Mouse (Mus musculus) cerebellum, adult 11 months (tissue): ENCODE results near the gene Chd9.
"Not testable (repeated sequence)": the region's sequence is repeated elsewhere in the genome, so short reads cannot be mapped to it uniquely, and the experiment has no call there.

Experiments used
- DNase-seq: peaks from one replicate; pipeline ENCODE4 v3.0.0; 2022

Chd9 gene

DNA sequence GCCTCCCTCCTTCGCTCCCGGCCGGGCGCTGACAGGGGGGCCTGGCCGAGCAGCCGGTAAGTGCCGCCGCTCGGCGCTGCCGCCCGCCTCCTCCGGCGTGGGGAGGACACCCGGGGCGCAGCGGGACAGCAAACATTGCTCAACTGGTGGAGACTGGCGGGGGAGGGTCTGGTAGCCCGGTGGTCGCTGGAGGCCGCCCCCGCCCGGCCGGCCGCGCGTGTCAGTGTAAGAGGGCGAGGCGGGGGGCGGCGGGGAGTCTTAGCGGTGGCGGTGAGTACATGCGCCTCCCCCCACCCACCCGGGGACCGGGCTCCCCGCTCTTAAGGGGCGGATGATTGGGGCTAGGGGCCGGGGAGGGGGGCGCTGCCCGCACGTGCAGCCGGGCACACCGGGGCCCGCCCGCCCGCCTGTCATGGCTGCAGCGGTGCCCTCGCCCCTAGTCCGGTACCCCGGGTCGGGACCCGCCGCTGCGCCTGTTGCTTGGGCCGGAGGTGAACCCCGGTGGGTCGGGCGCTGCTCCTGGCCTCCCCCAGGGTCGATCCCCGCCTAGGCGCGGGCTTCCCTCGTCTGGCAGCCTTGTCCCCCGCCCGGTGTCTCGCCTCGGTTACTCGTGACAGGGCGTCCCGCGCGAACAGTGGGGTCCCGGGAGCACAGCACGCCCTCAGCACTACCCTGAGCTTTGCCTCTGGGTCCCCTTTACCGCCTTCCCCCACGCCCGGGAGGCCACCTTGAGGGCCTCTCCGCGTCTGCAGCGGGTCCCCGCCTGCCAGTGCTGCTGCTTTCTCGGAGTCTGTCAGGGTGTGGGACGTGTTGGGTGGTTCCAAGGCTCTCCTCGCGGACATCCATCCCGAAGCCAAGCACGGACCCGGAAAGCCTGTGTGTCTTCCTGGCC is 80.7 kb downstream of the Chd9 start:
- DNase-seq, result peak; percentile 68

DNA sequence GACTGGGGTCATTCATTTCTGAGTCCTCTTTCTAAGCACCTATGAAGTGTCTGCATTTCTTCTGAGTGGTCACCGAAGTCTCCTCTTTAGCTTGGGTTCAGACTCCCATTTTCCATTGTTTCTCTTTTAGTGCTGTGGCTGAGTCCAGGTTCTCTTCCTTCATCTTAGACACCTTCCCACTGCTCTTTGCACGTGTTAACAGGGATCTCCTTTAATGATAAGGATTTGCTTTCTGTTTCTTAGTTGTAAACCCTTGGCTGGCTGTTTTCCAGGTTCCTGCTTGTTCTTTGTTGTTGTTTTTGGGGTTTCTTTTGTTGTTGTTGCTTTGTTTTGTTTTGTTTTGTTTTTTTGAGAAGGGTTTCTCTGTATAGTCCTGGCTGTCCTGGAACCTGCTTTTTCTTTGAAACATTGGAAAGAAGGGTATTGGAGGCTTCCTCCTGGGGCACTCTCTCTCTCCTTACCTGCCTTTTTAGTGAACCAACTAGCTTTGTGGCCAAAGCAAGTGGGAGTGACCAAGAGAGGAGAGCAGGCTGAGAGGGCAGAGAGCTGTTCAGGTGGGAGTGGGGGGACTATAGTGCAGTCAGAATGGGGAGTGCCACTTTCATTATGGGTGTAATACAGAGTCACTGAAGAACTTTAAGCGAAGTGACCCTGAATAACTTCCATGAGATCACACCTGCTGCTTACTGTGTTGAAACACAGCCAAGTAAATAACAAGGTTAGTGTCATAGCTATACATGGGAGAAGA is 95.2 kb downstream of the Chd9 start:
- no peak for DNase-seq

DNA sequence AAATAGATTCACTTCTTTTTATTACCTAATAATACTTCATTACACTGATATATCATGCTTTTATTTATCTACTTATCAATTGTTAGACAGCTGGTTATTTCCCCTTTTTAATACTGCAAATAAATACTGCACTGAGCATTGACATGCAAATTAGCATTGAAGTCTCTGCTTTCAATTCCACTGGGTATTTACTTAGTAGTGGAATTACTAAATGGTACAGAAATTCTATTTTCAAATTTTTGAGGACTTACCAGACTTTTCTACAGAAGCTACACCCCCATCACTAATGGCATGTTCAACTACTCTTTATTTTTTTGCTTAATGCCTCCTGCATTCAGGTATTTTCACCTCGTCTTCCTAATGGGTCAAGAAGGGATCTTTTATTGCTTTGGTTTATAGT is 100.3 kb downstream of the Chd9 start:
- no peak for DNase-seq

DNA sequence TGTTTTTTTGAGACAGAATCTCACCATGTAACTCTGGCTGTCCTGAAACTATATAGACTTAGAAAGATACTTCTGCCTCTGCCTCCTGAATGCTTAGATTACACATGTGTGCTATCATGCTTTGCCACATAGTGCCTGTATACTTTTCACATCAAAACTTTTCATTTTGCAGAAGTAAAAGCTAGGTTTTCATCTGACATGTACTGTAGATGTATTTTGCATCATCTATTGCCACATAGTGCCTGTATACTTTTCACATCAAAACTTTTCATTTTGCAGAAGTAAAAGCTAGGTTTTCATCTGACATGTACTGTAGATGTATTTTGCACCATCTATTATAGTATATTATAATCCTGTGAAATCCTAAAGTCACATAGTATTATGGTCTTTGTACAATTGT is 102.0 kb downstream of the Chd9 start:
- DNase-seq, result not testable (repeated sequence)

DNA sequence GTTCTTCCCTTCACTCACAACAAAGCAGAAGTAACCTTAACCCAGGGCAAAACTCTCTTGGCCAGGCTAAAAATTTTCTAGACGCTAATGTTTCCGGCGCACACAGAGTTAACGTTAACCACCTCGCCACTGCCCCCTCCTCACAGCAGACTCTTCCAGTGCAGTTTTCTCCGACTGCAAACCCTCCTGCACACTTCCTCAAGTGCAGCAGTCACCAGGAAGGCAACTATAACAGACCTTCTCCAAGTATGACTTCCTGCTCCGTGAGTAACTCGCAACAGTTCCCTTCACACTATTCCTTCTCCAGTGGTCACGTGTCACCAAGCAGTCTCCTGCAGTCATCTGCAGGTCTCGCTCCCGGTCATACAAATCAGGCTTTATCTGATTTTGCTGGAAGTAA is 104.8 kb downstream of the Chd9 start:
- DNase-seq, result no peak

DNA sequence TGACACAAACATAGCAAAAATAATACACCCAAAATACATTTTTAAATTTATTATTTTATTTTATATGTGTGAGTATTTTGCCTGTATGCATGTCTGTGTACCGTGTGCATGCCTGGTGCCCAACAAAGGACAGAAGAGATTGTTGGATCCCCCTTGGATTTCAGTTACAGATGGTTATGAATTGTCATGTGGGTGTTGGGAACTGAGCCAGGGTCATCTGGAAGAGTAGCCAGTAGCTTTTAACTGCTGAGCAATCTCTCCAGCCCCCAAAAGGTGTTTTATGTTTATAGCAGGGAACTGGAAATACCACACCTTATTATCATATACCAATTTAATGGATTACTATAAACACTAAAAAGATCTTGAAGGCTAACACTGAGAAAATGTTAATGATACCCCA is 106.6 kb downstream of the Chd9 start:
- DNase-seq, result no peak

DNA sequence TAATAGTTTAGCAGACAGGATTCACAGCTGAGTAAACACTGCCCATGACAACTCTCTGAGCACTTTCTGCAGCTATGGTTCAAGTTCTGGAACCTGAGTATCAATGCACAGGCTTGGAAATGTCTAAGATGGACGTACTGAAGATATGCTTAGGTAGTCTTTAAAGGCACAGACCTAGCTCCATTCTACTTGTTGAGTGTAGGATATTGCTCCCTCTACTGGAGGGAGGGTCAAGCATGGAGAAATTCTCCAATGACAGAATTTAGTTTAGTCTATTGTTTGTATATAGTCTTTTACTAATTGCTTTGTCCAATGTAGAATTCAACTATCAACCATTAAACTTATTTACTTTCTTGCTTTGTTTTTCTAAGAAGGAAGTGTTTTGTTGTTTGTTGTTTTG is 108.7 kb downstream of the Chd9 start:
- no peak for DNase-seq

DNA sequence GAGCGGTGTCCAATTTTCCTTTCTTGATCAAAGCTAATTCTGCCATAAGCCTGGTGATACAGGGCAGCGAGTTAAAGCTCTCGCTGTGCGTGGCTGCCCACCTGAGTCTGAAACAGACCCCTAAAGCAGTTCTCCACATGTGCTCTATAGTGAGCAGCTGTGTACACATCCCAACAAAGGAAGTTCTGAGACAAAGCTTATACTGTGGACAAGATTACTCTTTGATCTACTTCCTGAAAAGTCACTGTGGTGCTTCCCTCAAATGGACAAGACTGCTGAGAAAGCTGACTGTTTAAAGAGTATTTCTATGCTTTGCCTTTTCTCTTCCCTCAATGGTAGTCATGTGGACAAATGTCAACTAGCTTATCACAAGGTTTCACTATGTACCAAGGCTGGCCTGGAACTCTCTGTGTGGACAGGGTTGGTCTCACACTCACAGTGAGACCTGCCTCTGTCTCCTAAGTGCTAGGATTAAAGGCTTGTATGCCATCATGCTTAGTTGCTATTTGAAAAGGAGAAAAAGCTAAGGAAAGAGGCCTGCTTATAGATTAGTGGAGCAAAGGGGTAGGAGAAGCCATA is 110.3 kb downstream of the Chd9 start:
- DNase-seq, result no peak

DNA sequence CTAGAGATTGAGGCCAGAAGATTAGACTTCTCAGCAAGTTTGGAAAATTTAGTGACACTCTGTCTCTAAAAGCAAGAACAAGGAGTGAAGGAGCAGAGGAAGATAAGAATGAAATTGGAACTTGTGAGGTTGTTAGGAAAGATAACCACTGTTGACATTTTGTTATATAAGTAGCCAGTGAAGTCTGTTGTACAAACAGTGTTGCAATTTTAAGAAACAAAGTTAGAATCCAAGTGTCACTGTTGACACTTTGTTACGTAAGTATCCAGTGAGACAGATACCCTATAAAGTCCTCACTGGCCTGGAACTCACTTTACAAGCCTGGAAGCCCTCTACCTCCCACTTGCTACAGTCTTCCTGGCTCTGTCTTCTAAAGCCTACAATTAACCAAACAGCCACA is 111.7 kb downstream of the Chd9 start:
- no peak for DNase-seq

DNA sequence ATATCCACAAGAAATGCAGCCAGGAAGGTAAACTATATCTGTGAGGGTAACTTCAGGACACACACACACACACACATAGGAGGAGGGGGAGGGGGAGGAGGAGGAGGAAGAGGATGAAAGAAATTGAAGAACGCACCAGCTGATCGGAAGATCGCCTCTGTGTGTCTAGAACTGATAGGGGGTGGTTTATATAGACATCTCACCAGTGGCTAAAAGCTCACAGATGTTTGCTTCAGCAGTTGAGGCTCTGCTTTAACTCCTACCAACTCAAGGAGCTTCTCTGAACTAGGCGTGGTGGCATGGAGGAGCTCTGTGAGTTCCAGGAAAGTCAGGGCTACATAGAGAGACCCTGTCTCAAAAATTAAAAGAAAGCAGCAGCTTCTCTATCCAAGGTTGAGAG is 115.6 kb downstream of the Chd9 start:
- DNase-seq, result no peak

DNA sequence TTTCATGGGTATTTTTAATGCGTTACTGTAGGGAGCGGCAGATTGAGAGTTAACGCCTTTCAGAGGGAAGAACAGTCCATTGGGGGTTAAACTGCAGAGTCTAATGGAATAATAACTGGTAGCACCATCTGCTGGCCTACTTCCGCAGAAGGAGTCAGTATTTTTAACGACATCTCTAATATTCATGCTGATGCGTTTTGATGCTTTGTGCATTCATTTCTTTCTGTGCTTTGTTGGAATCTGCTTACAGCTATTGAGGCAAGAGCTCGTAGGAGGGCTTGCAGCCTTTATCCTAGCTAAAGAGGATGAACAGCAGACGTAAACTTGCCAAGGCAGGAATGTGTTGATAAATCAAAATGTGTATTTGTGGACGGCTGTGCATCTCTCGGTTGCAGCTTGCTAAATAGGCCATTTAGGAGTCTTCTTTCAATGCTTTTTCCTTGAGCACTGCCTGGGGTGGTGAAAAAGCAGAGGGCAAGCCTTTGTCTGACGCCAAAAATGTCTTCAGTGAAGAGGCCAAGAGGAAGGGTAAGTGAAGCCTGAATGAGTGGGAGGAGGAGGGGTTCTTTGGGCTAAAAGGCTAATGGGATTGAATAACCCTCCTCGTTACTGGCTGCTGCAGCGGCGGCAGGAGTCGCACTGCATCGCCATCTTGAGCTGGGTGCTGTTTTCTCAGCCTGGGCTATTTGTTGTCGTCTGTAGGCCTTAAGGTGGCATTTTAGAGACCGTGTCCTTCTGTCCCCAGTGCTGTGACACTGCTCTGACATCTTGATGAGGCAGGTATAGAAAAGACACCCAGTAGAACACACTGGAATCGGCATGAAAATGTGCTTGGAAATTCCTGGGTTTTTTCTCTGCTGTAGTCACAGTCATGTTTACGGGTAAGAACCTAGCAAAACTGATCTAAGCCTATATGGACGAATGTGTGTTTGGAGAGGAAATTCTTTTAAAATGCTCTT is 126.9 kb downstream of the Chd9 start:
- DNase-seq, result peak; percentile 68

DNA sequence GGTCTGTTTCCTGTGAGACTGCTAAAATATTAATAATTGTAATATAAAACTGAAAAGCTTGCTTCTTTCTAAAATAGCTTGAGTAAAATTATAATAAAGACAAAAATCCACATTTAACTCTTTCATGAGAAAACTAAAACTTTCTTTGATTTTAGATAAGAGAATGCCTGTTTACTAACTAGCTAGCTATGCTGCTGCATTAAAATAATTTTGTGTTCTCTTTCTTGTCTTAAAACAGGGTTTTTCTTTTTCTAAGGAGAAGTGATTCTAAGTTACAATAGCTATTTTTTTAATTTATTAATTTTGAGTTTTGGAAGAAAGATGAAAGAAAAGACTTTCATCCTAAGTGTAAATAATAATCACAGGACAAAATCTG is 127.6 kb downstream of the Chd9 start:
- DNase-seq, result no peak

DNA sequence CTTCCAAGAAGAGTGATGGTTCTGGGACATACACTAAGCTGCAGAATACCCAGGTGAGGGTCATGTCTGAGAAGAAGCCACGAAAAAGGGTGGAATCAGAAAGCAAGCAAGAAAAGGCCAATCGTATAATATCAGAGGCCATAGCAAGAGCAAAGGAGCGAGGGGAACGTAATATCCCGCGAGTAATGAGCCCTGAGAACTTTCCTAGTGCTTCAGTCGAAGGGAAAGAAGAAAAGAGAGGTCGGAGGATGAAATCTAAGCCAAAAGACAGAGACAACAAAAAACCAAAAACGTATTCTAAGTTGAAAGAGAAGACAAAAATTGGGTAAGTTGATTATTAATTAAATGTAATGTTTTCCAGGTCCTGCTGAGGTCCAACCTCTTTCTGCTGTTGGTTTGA is 128.2 kb downstream of the Chd9 start:
- DNase-seq, result no peak

DNA sequence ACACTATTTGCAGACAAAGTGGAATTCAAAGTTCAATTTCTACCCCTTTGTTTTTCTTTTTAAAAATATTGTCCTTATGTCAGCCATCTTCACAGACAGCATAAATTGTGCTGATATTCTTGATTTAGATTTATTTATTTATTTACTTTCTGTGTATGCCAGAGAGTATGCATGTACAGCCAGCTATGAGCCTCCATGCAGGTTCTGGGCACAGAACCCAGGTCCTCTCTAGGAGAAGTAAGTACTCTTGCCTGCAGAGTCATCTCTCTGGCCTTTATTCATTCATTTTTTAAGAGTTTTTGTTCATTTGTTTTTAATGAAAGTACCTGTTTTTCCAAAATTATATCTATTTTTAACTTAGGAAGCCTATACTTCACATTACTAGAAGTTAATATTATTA is 129.6 kb downstream of the Chd9 start:
- no peak for DNase-seq

DNA sequence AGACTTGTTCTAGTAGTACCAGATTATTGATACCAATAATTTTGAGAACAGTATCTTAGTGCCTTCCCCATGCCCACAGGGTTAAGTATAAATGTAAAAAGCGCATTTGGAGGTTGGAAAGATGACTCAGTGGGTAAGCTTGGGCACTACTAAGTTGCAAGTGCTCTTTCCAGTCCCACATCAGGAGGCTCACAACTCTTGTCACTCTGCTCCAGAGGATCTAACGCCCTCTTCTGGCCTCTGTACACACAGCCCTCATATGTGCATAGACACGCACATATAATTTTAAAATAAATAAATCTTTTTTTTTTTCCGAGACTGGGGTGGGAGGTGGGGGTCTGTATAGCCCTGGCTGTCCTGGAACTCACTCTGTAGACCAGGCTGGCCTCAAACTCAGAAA is 131.6 kb downstream of the Chd9 start:
- DNase-seq, result no peak

DNA sequence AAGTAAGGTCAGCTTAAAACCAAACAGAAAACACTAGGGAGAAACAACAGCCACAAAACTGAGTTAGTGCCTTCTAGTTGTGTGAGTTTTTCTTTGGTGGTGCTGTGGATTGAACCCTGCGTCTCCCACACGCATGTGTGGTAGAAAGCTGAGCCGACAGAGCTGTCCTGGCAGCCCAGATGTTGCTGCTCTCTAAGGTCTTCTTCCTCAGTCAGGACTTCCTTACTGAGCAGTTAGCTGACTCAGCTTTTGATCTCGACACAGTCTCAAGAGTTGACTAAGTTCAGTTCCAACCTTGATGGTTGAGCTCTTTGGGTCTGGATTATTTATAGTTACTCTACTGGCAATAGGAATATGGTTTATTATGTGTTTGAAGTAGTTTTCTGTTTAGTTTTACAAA is 133.5 kb downstream of the Chd9 start:
- no peak for DNase-seq

DNA sequence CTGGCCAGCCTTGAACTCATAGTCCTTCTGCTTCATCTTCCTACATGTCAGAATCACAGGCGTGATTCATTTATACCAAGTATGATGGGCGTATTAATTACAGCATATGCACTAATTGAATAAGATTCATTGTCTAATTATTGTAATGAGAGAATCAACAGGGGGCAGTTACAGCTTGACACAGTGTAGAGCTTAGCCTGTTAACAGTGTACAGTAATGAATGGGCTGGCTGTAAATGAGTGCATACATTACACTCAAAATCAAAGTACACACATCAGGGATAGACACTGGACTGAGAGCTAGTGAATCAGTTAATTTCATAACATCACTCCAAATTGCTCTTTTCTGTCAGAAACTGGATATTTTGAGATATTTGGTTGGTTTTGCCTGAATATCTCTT is 135.9 kb downstream of the Chd9 start:
- no peak for DNase-seq

DNA sequence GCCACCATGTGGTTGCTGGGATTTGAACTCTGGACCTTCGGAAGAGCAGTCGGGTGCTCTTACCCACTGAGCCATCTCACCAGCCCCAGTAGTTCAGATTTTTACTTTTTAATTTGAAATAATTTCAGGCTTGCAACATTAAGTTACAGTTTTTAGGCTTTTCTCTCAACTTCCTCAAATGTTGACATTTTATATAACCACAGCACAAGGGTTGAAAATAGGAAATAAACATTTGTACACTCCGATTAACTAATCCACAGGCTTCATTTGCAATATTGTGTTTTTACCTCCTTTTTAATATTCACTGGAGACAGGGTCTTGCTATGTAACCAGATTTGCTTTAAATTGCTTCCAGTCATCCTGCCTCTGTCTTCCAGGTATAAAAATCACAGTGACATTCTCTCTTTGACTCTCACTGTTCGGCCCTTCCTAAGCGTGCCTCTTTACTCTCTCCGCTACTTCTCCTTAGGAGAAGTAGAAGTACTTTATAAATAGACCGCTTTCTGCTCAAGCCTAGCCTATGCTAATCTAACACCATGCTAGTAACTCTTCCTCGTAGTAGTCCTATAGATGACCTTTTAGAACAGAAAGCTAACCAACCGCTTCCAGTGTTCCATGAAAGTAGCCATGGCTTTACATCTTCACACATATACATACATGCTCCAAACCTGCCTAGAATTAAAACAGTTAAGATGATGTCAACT is 137.5 kb downstream of the Chd9 start:
- no peak for DNase-seq

DNA sequence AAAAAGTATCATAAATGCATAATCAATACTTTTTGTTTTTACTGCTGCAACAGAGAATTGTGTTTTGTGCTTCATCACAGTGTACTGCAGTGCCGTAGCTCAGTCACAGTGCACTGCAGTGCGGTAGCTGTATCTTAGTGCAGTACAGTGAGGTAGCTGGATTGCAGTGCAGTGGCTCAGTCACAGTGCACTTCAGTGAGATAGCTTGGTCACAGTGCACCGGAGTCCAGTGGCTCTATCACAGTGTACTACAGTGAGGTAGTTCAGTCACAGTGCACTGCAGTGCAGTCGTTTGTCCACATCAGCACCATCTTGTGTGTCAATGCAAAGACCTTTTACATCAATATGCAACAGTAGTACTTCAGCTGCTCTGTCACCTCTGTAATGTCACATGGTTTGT is 140.2 kb downstream of the Chd9 start:
- no peak for DNase-seq

DNA sequence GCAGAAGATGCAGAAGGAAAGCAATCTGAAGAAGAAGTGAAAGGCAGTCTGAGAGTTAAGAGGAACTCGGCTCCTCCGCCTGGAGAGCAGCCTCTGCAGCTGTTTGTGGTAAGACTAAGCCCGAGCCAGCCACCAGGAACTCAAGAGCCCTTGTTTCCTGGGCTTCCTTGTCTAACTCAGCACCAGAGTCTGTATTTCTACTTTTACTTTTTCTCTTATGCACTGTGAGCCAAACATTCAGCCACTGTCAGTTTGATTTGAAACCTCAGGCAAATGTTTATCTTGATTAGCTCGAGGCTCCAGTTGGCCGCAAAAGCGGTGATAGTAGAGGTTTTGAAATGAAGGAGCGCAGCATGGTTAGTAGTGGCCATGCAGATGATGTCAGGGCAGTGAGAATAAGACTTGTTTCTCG is 148.8 kb downstream of the Chd9 start:
- no peak for DNase-seq

DNA sequence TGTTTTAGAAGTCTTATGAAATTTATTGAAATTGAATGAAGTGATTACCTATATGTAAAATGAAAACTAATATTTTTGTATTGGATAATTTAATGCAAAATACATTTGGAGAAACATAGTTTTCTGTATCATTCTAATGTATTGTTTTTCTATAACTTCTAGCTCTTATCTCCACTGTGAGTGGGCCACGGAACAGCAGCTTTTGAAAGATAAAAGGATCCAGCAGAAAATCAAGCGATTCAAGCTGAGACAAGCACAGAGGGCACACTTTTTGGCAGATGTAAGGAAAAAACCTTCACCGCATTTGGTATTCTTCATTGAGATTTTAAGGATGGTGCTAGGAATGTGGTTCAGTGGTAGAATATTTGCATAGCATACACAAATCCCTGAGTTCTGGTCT is 150.6 kb downstream of the Chd9 start:
- DNase-seq, result no peak

DNA sequence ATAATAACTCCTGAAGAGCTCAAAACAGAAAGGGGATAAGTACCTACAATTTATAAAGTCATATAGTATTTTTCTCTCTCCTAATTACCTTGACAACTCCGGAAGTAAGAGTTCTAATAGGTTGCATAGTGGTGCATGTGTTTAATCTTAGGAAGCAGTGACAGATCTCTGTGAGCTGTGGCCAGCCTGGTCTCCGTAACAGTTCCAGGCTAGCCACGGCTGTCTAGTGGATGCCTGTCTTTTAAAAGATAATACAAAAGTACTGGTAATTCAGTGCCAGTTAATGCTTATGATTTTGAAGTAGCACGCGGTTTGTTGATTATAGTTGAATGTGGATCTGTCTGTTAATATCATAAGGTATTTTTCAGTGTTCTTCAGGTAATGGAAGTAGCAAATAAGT is 151.1 kb downstream of the Chd9 start:
- DNase-seq, result no peak
